Mouse (Mus musculus): ENCODE measurements around the gene Artn. TPM values are rescaled to one million over a fixed set of nuclear protein-coding genes. Genes with fewer than 3 reads are reported as not detected.

The Artn gene
- polyA plus RNA-seq, 1 experiment: 0.38 TPM

DNA sequence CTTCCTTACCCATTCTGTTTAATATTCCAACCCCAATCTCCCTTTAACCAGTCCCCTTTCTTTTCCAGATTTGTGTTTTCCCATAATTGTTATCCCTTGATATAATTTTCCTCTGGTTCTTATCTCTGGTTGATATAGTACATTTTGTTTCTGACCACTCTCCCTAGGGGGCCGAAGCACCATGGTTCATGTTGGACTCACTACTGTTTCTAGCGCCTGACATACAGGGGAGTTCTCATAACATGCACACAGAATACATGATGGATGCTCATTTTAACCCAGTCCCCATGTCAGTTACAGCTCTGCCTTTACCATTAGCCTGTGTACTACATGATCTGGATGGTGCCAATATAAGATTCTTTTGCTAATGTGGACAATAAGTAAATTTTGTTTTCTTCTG, 41.6 kb downstream of the Artn start:
- TF ChIP-seq POLR2A (IDR thresholded peaks at IDR 0.05; ENCODE audit: borderline replicate concordance, insufficient read depth, low read length) (no peak), CTCF (IDR thresholded peaks at IDR 0.05; ENCODE audit: borderline replicate concordance, insufficient read depth, low read depth, low read length) (no peak)
- H3K4me1 ChIP-seq (ENCODE audit: control insufficient read depth, insufficient read depth, low read length): peaks cover 22% of the 10 kb centered on the region
- no peak for DNase-seq
- 75% methylated on average over 2 of the region's 2 CpGs for WGBS
- H3K27ac ChIP-seq (ENCODE audit: insufficient read depth, low read length): no peak overlapping the region
- no peaks in the 10 kb centered on the region for H3K27me3 ChIP-seq (ENCODE audit: control insufficient read depth, insufficient read depth, low read length)
- no peak overlapping the region for H3K4me3 ChIP-seq (replicated peaks; ENCODE audit: insufficient read depth, low read depth, low read length)

DNA sequence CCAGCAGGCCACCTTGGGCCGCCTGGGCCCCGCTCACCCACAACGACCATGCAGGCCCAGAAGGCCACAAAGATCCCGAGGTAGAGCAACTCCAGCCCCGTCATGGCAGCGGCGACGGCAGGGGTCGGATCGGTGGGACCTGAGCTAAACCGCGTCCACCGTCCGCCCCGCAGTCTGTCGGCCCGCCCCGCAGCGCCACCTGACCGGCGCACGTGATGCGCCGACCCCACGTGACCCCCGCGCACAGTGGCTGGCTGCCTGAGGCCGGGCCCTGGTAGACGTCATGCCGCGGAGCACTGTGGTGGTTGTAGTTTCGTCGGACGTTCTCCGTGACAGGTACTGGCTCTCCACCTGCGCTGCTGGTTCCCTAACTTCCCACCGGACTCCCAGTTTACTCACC, 42.4 kb downstream of the Artn start, which contains the start of gene Atp6v0b:
Gene Atp6v0b (minus strand): TSS at position 201 of the 400 bp plus-strand sequence.
- WGBS: under 1% methylated on average over 37 of the region's 37 CpGs
- TF ChIP-seq CTCF (IDR thresholded peaks at IDR 0.05; ENCODE audit: borderline replicate concordance, insufficient read depth, low read depth, low read length): no peak
- TF ChIP-seq POLR2A (IDR thresholded peaks at IDR 0.05; ENCODE audit: borderline replicate concordance, insufficient read depth, low read length): peak; percentile 88
- Histone ChIP-seq H3K27me3 (ENCODE audit: control insufficient read depth, insufficient read depth, low read length) (no peaks in the 10 kb centered on the region), H3K4me1 (ENCODE audit: control insufficient read depth, insufficient read depth, low read length) (peaks cover 22% of the 10 kb centered on the region), H3K27ac (ENCODE audit: insufficient read depth, low read length) (peak within 1 kb of the TSS; percentile 49; the same call in 1 of the 2 replicates), H3K4me3 (replicated peaks; ENCODE audit: insufficient read depth, low read depth, low read length) (peak within 1 kb of the TSS; percentile 93)
- peak; percentile 96 for DNase-seq

DNA sequence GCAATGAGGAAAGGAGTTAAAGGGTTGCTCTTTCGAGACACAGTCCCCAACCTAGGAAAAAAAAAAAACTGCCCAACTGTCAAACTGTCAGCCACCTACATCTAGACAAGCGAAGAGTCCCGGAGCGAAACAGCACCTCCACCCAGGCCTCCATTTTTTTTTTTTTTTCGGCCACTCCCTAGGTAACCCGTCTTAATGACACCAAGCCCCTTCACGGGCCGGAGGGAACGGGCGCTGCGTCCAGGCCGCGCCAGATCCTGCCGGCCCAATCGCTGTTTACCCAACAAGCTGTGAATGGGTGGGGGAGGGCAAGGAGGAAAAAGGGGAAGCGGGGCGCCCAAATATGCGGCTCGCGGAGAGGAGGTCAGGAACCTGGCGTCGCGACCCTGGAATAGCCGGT, 42.9 kb downstream of the Artn start:
- WGBS: under 1% methylated on average over 24 of the region's 24 CpGs
- H3K4me3 ChIP-seq (replicated peaks; ENCODE audit: insufficient read depth, low read depth, low read length): peak overlapping the region; percentile 93

DNA sequence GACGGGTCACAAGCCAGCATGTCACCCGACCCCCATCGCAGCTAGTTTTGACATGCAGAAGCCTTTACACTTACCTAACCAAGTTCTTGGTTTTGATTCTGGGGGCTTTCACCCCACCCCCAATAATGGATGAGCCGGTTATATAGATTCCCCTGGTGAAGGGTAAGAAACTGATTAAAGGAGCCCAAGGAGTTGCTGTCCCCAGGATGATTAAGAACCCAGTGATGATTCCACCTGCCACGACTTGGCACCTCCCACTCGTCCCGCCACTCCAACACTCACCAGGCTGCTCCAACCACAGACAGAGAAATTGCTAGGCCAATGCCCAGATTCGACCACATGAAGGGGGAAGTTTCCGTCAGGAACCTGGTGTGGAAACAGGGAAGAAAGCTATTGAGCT, 43.6 kb downstream of the Artn start:
- no peaks in the 10 kb centered on the region for H3K27me3 ChIP-seq (ENCODE audit: control insufficient read depth, insufficient read depth, low read length)
- 56% methylated on average over 9 of the region's 9 CpGs for WGBS
- no peak for DNase-seq
- TF ChIP-seq CTCF (IDR thresholded peaks at IDR 0.05; ENCODE audit: borderline replicate concordance, insufficient read depth, low read depth, low read length): no peak
- TF ChIP-seq POLR2A (IDR thresholded peaks at IDR 0.05; ENCODE audit: borderline replicate concordance, insufficient read depth, low read length): no peak
- no peak overlapping the region for H3K27ac ChIP-seq (ENCODE audit: insufficient read depth, low read length)
- peak overlapping the region; percentile 93 for H3K4me3 ChIP-seq (replicated peaks; ENCODE audit: insufficient read depth, low read depth, low read length)
- H3K4me1 ChIP-seq (ENCODE audit: control insufficient read depth, insufficient read depth, low read length): peaks cover 19% of the 10 kb centered on the region

More for the DNA sequence above, 42.9 kb downstream of the Artn start:
- peaks cover 22% of the 10 kb centered on the region for H3K4me1 ChIP-seq (ENCODE audit: control insufficient read depth, insufficient read depth, low read length)
- no peak for TF ChIP-seq CTCF (IDR thresholded peaks at IDR 0.05; ENCODE audit: borderline replicate concordance, insufficient read depth, low read depth, low read length)
- TF ChIP-seq POLR2A (IDR thresholded peaks at IDR 0.05; ENCODE audit: borderline replicate concordance, insufficient read depth, low read length): no peak
- no peak for DNase-seq
- no peaks in the 10 kb centered on the region for H3K27me3 ChIP-seq (ENCODE audit: control insufficient read depth, insufficient read depth, low read length)
- peak overlapping the region; percentile 49; the same call in 1 of the 2 replicates for H3K27ac ChIP-seq (ENCODE audit: insufficient read depth, low read length)

DNA sequence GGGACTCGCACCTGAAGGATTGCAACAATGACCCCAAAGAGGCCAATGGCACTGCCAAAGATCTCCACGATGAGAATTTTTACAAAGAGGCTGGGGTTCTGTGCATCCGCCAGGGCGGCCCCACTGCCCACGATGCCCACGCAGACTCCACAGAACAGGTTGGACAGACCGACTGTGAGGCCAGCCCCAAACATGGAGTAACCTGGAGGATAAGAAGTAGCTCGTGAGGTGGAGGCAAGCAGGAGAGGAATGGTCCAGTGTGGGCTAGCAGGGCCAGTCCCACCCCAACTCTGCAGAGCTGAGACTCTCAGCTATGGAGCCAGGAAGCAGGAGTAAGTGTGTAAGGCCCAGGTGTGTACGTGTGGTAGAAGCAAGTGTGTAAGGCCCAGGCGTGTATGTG, 44.5 kb downstream of the Artn start:
- H3K27ac ChIP-seq (ENCODE audit: insufficient read depth, low read length): no peak overlapping the region
- 94% methylated on average over 10 of the region's 10 CpGs for WGBS
- no peak for DNase-seq
- H3K27me3 ChIP-seq (ENCODE audit: control insufficient read depth, insufficient read depth, low read length): no peaks in the 10 kb centered on the region
- peaks cover 16% of the 10 kb centered on the region for H3K4me1 ChIP-seq (ENCODE audit: control insufficient read depth, insufficient read depth, low read length)
- TF ChIP-seq POLR2A (IDR thresholded peaks at IDR 0.05; ENCODE audit: borderline replicate concordance, insufficient read depth, low read length) (no peak), CTCF (IDR thresholded peaks at IDR 0.05; ENCODE audit: borderline replicate concordance, insufficient read depth, low read depth, low read length) (no peak)
- no peak overlapping the region for H3K4me3 ChIP-seq (replicated peaks; ENCODE audit: insufficient read depth, low read depth, low read length)

DNA sequence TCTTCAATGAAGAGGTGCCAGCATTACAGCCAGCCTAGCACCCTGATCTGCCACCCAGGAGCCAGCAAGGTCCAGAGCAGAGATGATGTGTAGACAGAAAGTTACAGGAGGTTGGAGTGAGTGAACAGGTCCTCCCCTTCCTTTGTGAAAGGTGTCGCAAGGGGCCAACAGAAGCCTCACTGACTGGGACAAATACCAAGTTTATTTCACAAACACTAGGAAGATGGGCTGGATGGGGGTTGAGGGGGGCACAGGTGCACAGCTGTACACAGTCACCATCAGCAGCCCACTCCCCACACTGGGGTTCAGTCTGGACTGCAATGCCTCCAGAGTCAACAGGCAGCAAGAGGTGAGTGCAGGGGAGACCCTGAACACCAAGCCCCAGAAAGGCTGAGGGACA, 45.4 kb downstream of the Artn start:
- Histone ChIP-seq H3K4me1 (ENCODE audit: control insufficient read depth, insufficient read depth, low read length) (peaks cover 16% of the 10 kb centered on the region), H3K27me3 (ENCODE audit: control insufficient read depth, insufficient read depth, low read length) (no peaks in the 10 kb centered on the region), H3K4me3 (replicated peaks; ENCODE audit: insufficient read depth, low read depth, low read length) (no peak overlapping the region), H3K27ac (ENCODE audit: insufficient read depth, low read length) (no peak overlapping the region)
- no peak for TF ChIP-seq CTCF (IDR thresholded peaks at IDR 0.05; ENCODE audit: borderline replicate concordance, insufficient read depth, low read depth, low read length)
- TF ChIP-seq POLR2A (IDR thresholded peaks at IDR 0.05; ENCODE audit: borderline replicate concordance, insufficient read depth, low read length): no peak
- WGBS: 75% methylated on average over 1 of the region's 1 CpGs
- DNase-seq: no peak

DNA sequence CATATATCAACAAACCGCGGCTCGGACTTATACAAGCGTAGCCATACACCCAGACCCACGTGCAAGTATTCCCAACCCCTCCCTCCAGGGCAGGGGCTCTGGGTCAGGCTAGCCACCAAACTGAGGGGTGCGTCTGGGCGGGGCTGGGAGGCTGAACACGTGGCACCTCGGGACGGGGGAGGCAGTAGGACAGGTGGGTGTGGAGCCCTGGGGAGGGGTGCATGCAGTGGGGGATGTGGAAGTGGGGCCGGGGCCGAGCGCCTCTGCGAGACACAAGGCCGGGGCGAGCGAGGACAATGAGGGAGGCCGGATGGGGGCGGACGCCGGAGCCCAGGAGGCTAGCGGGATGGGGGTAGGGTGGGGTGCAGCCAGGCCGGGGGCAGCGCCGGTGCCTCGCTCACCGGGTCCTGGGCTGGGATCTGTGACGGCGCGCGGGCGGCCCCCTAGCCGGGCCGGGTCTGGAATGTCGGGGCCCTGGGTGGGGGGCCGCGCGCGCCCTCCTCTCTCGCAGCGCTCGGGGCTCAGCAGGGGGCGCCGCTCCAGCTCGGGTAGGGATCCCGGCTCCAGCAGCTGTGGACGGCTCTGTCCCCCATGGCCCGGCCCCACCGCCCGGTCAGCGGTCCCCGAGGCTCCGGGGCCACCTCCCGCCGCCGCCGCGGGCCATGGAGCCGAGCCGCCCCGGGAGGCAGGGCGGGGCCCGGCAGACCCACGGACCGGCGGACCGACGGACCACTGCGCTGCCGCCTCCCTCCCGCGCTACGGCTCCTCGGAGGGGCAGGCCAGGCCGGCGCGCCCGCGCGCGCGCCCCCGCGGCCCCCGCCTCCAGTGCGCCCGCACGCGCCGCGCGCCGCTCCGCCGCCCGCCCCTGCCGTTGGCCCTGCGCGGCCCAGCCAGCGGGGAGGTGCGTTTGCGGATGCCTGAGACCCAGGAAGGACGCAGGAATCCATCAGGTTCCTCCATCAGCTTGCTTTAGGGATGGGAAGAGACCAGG, 46.6 kb downstream of the Artn start, which contains the start of gene B4galt2:
Gene B4galt2 (minus strand): TSS at position 787 of the 991 bp plus-strand sequence.
- DNase-seq: peak; percentile 70 to 71
- peaks cover 16% of the 10 kb centered on the region for H3K4me1 ChIP-seq (ENCODE audit: control insufficient read depth, insufficient read depth, low read length)
- WGBS: under 1% methylated on average over 80 of the region's 103 CpGs
- H3K4me3 ChIP-seq (replicated peaks; ENCODE audit: insufficient read depth, low read depth, low read length): peak within 1 kb of the TSS; percentile 77
- no peaks in the 10 kb centered on the region for H3K27me3 ChIP-seq (ENCODE audit: control insufficient read depth, insufficient read depth, low read length)
- TF ChIP-seq CTCF (IDR thresholded peaks at IDR 0.05; ENCODE audit: borderline replicate concordance, insufficient read depth, low read depth, low read length) (no peak), POLR2A (IDR thresholded peaks at IDR 0.05; ENCODE audit: borderline replicate concordance, insufficient read depth, low read length) (peak; percentile 49; the same call in 1 of the 2 replicates)
- peak within 1 kb of the TSS; percentile 74 for H3K27ac ChIP-seq (ENCODE audit: insufficient read depth, low read length)
